Mouse (Mus musculus): ENCODE results near the gene Mc1r. TPM values are rescaled to one million over a fixed set of nuclear protein-coding genes. Genes with fewer than 3 reads are reported as not detected.
A peak's percentile ranks its signal among the peaks of the same experiment; 100 is the strongest.

Mc1r gene
- polyA plus RNA-seq, 1 experiment from 2014 or later, result 0.08 TPM

- Histone ChIP-seq H3K4me2 (no peak overlapping the region), H3K4me1 (no peaks in the 10 kb centered on the region), H3K4me3 (no peak overlapping the region), H3K9me3 (no peaks in the 10 kb centered on the region), H3K9ac (no peak overlapping the region), H3K27me3 (no peaks in the 10 kb centered on the region), H3K27ac (no peak overlapping the region), H3K36me3 (peaks cover 100% of the 10 kb centered on the region)
- ATAC-seq (ENCODE audit: insufficient number of reproducible peaks, low FRiP score, low TSS enrichment, low read depth), result peak; percentile 52; the same call in 1 of the 2 replicates
- WGBS, result 89% methylated on average over 7 of the region's 7 CpGs
Measured at GRCm38 (mm10) chr8:123389026-123389425, 17.9 kb upstream of the Mc1r start.

GRCm38 (mm10) chr8:123398308-123398707 is 8.6 kb upstream of the Mc1r start:
- WGBS, result 90% methylated on average over 13 of the region's 13 CpGs
- H3K27me3 ChIP-seq, result no peaks in the 10 kb centered on the region
- no peak overlapping the region for H3K27ac ChIP-seq
- no peaks in the 10 kb centered on the region for H3K4me1 ChIP-seq
- H3K36me3 ChIP-seq, result peaks cover 99% of the 10 kb centered on the region
- H3K4me2 ChIP-seq, result no peak overlapping the region
- H3K4me3 ChIP-seq, result no peak overlapping the region
- no peak overlapping the region for H3K9ac ChIP-seq
- no peak for ATAC-seq (ENCODE audit: insufficient number of reproducible peaks, low FRiP score, low TSS enrichment, low read depth)
- no peaks in the 10 kb centered on the region for H3K9me3 ChIP-seq

- Histone ChIP-seq H3K27me3 (no peaks in the 10 kb centered on the region), H3K36me3 (peaks cover 65% of the 10 kb centered on the region), H3K4me1 (peaks cover 2% of the 10 kb centered on the region; the same call in 1 of the 2 replicates), H3K4me2 (no peak overlapping the region), H3K27ac (no peak overlapping the region), H3K9ac (no peak overlapping the region), H3K4me3 (no peak overlapping the region), H3K9me3 (no peaks in the 10 kb centered on the region)
- 86% methylated on average over 9 of the region's 9 CpGs for WGBS
- ATAC-seq (ENCODE audit: insufficient number of reproducible peaks, low FRiP score, low TSS enrichment, low read depth), result no peak
Measured at GRCm38 (mm10) chr8:123401936-123402335, 5.0 kb upstream of the Mc1r start.

GRCm38 (mm10) chr8:123402730-123403326 is 4.1 kb upstream of the Mc1r start:
- Histone ChIP-seq H3K4me2 (no peak overlapping the region), H3K27me3 (peaks cover 5% of the 10 kb centered on the region), H3K9me3 (no peaks in the 10 kb centered on the region), H3K9ac (no peak overlapping the region), H3K27ac (no peak overlapping the region), H3K4me1 (peaks cover 2% of the 10 kb centered on the region; the same call in 1 of the 2 replicates), H3K4me3 (no peak overlapping the region), H3K36me3 (peaks cover 56% of the 10 kb centered on the region)
- WGBS, result 86% methylated on average over 9 of the region's 9 CpGs
- no peak for ATAC-seq (ENCODE audit: insufficient number of reproducible peaks, low FRiP score, low TSS enrichment, low read depth)

GRCm38 (mm10) chr8:123404521-123404920 is 2.4 kb upstream of the Mc1r start:
- peaks cover 20% of the 10 kb centered on the region for H3K27me3 ChIP-seq
- H3K4me1 ChIP-seq, result peaks cover 2% of the 10 kb centered on the region; the same call in 1 of the 2 replicates
- no peak overlapping the region for H3K9ac ChIP-seq
- no peak for ATAC-seq (ENCODE audit: insufficient number of reproducible peaks, low FRiP score, low TSS enrichment, low read depth)
- H3K36me3 ChIP-seq, result peaks cover 39% of the 10 kb centered on the region
- H3K9me3 ChIP-seq, result no peaks in the 10 kb centered on the region
- no peak overlapping the region for H3K4me2 ChIP-seq
- H3K4me3 ChIP-seq, result no peak overlapping the region
- H3K27ac ChIP-seq, result no peak overlapping the region
- 31% methylated on average over 8 of the region's 8 CpGs for WGBS

- Histone ChIP-seq H3K27ac (no peak overlapping the region), H3K9ac (no peak overlapping the region), H3K27me3 (peaks cover 51% of the 10 kb centered on the region), H3K4me3 (no peak overlapping the region), H3K9me3 (no peaks in the 10 kb centered on the region), H3K4me1 (peaks cover 17% of the 10 kb centered on the region), H3K36me3 (peaks cover 9% of the 10 kb centered on the region), H3K4me2 (no peak overlapping the region)
- no peak for ATAC-seq (ENCODE audit: insufficient number of reproducible peaks, low FRiP score, low TSS enrichment, low read depth)
- 87% methylated on average over 13 of the region's 13 CpGs for WGBS
Measured at GRCm38 (mm10) chr8:123407612-123408011, 705 bp downstream of the Mc1r start.

- Histone ChIP-seq H3K4me3 (no peak overlapping the region), H3K36me3 (no peaks in the 10 kb centered on the region), H3K9me3 (no peaks in the 10 kb centered on the region), H3K4me2 (no peak overlapping the region), H3K4me1 (peaks cover 17% of the 10 kb centered on the region), H3K27me3 (peaks cover 63% of the 10 kb centered on the region), H3K9ac (no peak overlapping the region), H3K27ac (no peak overlapping the region)
- 64% methylated on average over 9 of the region's 9 CpGs for WGBS
- ATAC-seq (ENCODE audit: insufficient number of reproducible peaks, low FRiP score, low TSS enrichment, low read depth), result no peak
Measured at GRCm38 (mm10) chr8:123408586-123409544, 2.0 kb downstream of the Mc1r start.

GRCm38 (mm10) chr8:123410049-123410587 is 3.2 kb downstream of the Mc1r start:
- peaks cover 68% of the 10 kb centered on the region for H3K27me3 ChIP-seq
- H3K4me3 ChIP-seq, result no peak overlapping the region

GRCm38 (mm10) chr8:123410788-123411187 is 3.9 kb downstream of the Mc1r start:
- Histone ChIP-seq H3K36me3 (no peaks in the 10 kb centered on the region), H3K9me3 (no peaks in the 10 kb centered on the region), H3K4me3 (peak overlapping the region; percentile 32; the same call in 1 of the 2 replicates), H3K9ac (no peak overlapping the region), H3K27me3 (peaks cover 68% of the 10 kb centered on the region), H3K4me2 (peak overlapping the region; percentile 53), H3K27ac (no peak overlapping the region), H3K4me1 (peaks cover 17% of the 10 kb centered on the region)
- ATAC-seq (ENCODE audit: insufficient number of reproducible peaks, low FRiP score, low TSS enrichment, low read depth), result no peak; the same call in 1 of the 2 replicates
- WGBS, result 12% methylated on average over 11 of the region's 11 CpGs

More at GRCm38 (mm10) chr8:123410049-123410587, 3.2 kb downstream of the Mc1r start:
- no peaks in the 10 kb centered on the region for H3K9me3 ChIP-seq
- no peak overlapping the region for H3K4me2 ChIP-seq
- 75% methylated on average over 8 of the region's 8 CpGs for WGBS
- H3K4me1 ChIP-seq, result peaks cover 17% of the 10 kb centered on the region
- H3K27ac ChIP-seq, result no peak overlapping the region
- H3K36me3 ChIP-seq, result no peaks in the 10 kb centered on the region
- H3K9ac ChIP-seq, result no peak overlapping the region
- no peak for ATAC-seq (ENCODE audit: insufficient number of reproducible peaks, low FRiP score, low TSS enrichment, low read depth)

GRCm38 (mm10) chr8:123411246-123411645 is 4.3 kb downstream of the Mc1r start, which contains the start of gene Tubb3:
Gene Tubb3 (plus strand): TSS chr8:123411424.
- Histone ChIP-seq H3K4me1 (peaks cover 17% of the 10 kb centered on the region), H3K9me3 (no peaks in the 10 kb centered on the region), H3K27me3 (peaks cover 68% of the 10 kb centered on the region), H3K9ac (no peak within 1 kb of the TSS), H3K4me2 (peak within 1 kb of the TSS; percentile 53), H3K4me3 (peak within 1 kb of the TSS; percentile 32), H3K36me3 (no peaks in the 10 kb centered on the region), H3K27ac (no peak within 1 kb of the TSS)
- ATAC-seq (ENCODE audit: insufficient number of reproducible peaks, low FRiP score, low TSS enrichment, low read depth), result no peak
- under 1% methylated on average over 17 of the region's 29 CpGs for WGBS

GRCm38 (mm10) chr8:123411781-123412327 is 4.9 kb downstream of the Mc1r start:
- peaks cover 15% of the 10 kb centered on the region for H3K4me1 ChIP-seq
- H3K9me3 ChIP-seq, result no peaks in the 10 kb centered on the region
- H3K4me2 ChIP-seq, result peak overlapping the region; percentile 53
- H3K36me3 ChIP-seq, result no peaks in the 10 kb centered on the region
- H3K27ac ChIP-seq, result no peak overlapping the region
- 8% methylated on average over 16 of the region's 16 CpGs for WGBS
- no peak for ATAC-seq (ENCODE audit: insufficient number of reproducible peaks, low FRiP score, low TSS enrichment, low read depth)
- H3K4me3 ChIP-seq, result peak overlapping the region; percentile 32
- H3K9ac ChIP-seq, result no peak overlapping the region
- peaks cover 68% of the 10 kb centered on the region for H3K27me3 ChIP-seq

All from limb, embryonic 15.5 days (tissue).